Mouse (Mus musculus): ENCODE data around the gene Gabrg3.

Gabrg3 gene

DNA sequence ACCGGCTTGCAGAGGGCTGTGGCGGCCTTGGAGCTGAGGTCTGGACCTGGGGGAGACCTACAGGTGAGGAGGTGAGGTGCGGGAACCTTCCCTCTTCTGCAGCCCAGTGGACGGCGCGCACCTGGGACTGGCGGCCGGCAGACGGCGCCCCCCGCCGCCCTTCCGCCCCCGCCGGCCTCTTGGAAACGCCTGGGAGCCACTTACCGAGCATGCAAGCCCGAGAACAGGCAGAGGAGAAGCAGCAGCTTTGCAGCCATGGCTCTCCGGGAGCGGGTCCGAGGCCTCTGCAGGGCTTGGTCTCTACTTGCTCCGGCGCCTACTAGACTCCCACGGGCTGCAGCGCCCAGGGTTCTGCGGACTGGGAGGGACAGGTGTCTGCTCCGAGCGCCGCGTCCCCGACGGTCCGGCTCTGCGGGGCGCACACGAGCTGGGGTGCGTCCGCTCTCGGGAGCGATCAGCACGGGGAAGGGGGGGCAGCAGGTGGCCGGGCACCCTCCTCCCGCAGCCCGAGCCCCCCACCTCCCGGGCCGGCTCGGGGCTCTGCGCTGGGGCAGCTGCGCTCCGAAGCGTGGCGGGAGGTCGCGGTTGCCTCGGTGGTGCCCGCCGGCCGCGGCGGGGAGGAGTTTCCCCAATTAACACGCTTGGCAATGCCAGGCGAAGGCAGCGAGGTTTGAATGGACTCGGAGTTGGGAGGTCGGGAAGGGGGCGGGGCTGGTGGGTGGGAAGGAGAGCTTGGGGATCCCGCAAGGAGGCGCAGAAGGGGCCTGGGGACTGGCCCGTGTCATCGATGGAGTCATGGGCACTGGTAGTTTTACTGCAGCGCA, at the start of gene Gabrg3:
Gene Gabrg3 (minus strand): TSS at position 672 of the 824 bp plus-strand sequence.
- peak; percentile 24 to 45 for DNase-seq (ENCODE audit: low spot score in 2 of 2)

DNA sequence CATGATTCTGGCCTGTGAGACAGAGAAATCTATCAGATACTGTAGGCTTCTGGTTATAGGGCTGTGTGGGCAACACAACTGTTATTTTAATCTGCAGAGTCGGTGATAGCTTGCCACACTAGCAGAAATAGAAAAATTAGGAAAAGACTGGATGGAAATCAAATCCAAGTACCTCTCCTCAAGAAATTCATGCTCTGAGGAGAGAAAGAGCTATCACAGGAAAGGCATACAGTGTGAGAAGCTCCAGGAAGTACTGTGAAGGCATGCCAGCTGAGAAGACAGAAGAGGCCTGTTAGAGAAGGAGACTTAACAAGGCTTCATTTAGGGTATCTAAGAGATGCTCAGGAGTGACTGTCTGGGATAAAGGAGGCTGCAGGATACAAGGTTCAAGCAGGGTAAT, 35.7 kb upstream of the Gabrg3 start:
- no peak for DNase-seq (ENCODE audit: low spot score in 2 of 2)

DNA sequence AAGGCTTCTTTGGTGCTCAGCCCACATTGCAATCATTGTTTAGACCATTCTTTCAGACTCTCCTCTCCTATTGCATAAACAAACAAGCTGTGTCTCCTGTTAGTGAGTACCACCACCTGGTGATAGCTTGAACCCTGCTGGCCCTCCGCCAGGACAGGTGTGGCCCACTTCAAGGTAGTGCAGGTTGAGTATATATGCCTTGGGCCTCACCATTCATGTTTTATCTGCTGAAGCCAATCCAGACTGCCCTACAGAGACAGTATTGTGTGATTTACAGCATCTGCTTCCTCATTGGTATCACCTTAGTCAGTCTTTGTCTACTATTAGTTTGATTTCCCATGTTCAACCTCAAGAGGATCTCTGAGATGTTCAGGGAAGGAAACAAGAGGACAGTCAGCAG, 34.1 kb upstream of the Gabrg3 start:
- no peak for DNase-seq (ENCODE audit: low spot score in 2 of 2)

DNA sequence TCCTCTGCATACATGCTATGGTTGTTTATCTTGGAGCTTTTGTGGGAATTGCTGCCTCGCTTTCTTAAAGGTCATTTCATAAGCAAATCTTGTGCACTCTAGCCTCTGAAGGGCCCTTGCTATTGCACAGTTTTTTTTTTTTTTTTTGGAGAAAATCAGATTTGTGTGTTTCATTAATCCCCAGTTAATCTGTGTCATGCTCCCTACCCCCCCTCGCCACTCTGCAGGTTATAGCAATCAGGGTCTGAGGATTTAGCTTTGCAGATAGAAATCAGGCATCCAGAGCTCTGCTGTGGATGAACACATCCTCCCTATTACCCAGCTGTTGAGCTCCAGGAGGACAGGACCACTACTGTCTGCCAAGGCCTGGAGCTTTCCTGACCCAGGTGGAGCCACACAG, 32.4 kb upstream of the Gabrg3 start, which contains the start of gene Gabrb3:
Gene Gabrb3 (plus strand): TSS at position 301 of the 400 bp plus-strand sequence.
- DNase-seq (ENCODE audit: low spot score in 2 of 2) = no peak

DNA sequence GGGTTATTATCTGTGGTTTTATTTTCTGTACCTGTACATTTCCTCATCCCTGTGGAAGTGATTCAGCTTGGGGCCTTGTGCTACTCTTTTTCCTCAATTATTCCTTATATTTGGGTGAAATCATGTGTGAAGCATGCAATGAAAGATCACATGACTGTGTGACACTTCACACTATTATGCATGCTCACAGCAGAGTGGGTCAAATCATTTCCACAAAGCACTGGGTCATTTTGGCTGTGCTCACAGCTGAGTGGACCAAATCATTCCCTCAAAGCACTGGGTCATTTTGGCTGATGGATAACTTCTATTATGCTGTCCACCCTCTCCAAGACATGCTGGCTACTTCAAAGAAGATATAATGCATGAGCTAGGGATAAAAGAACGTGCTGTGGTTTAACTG, 25.9 kb upstream of the Gabrg3 start:
- no peak for DNase-seq (ENCODE audit: low spot score in 2 of 2)

DNA sequence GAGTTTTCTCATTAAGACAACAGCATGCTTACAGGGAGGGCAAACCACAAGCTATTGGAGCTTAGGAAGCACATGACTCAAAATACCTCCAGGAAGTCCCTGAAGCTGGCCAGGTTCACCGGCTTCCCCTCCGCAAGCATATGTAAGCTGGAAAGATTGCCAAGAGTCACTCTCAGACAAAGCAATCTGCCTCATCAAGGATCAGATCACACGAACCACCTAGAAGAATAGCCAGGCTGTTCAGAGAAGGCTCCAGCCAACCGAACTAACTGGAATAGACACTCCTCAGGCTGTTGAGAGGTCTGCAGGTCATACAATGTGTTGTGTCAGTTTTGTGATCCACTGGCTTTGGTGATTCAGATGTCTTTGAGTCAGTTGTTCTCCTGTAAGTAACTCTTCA, 24.2 kb upstream of the Gabrg3 start:
- DNase-seq (ENCODE audit: low spot score in 2 of 2) = no peak

DNA sequence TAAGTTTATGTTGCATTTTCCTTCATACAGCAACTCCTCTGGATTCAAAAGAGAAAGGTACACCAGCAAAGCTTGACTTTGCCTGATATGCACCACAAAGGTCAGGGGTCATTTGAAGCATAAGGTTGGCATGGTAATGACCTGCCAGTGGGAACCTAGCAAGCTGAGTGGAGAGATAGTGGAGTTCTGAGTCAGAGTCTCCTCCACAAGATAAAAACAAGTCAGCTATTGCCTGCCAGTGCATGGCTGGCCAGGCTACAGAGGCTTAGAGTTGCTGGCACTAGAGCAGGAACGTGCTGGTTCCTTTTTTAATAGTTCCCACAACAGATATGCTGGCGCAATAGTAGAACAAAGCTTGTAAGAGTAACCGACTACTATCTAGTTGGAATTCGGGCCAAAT, 6.6 kb upstream of the Gabrg3 start:
- DNase-seq (ENCODE audit: low spot score in 2 of 2) = no peak

DNA sequence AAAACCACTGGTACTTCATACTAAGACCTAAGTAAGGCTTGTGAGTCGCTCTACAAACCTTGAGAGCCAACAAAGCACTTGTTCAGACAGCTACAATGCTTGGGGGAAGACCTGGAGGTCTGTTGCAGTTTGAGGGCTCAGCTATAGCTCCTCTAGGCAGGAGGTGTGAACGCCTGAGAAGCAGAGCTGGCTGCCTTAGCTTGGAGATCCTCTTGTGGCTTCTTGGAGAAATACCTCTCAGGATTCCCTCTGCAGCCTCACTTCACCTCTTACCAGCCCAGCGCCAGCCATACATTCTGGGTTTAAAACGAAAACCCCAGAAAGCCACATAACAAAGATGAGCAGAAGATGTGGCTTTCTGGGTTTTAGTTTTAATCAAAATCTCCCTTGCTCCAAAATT, 3.1 kb upstream of the Gabrg3 start:
- DNase-seq (ENCODE audit: low spot score in 2 of 2) = peak; percentile 18

DNA sequence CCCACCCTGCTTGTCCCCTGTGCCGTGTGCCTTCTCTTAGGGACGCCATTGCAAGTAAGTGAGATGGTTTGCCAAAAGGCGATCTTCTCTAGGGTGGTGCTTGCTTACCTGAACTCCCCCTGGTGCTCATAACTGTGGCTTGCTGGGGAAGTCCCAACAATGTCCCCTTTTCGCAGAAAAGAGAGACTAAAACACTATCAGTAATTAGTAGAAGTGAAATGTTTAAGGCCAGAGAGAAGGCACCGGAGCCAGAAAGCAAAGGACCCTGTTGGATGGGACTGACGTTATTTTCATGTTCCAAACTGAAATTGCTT, 310 bp upstream of the Gabrg3 start:
- no peak for DNase-seq (ENCODE audit: low spot score in 2 of 2)

DNA sequence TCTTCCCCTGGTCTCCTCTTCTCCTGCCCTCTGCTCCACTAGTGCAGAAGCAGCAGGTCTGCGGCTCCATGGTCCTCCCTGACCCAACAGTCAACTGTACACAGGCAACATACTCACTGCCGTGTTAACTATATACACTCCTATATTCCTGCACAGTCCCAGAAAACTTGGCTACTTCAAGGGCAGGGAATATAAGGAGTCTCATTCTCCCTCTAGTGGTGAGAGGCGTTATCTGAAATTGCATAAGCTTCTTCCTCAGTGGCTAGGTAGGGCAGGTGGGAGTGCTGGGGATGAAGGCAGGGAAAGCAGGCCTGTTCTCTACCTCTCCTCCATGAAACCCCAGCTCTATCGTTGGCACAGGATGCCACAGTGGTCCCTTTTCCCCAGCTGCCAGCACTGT, 2.9 kb downstream of the Gabrg3 start:
- DNase-seq (ENCODE audit: low spot score in 2 of 2) = peak; percentile 12 to 21

DNA sequence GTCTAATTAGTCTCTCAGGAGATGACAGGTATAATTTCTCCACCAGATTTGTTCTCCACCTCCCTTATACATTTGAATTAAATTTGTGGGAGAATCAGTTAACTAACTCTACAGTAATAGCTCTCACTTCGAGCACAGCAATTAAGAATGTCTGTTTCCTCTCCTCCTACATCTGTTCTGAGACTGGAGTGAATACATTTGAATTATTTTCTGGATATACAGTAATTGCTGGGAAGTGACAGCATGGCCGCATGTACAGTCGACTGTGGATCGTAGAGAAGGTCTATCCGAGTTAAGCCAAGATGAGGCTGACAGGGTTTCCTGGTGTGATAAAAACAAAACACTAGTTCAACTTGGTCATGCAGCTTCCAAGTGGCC, 21.0 kb downstream of the Gabrg3 start:
- no peak for DNase-seq (ENCODE audit: low spot score in 2 of 2)

DNA sequence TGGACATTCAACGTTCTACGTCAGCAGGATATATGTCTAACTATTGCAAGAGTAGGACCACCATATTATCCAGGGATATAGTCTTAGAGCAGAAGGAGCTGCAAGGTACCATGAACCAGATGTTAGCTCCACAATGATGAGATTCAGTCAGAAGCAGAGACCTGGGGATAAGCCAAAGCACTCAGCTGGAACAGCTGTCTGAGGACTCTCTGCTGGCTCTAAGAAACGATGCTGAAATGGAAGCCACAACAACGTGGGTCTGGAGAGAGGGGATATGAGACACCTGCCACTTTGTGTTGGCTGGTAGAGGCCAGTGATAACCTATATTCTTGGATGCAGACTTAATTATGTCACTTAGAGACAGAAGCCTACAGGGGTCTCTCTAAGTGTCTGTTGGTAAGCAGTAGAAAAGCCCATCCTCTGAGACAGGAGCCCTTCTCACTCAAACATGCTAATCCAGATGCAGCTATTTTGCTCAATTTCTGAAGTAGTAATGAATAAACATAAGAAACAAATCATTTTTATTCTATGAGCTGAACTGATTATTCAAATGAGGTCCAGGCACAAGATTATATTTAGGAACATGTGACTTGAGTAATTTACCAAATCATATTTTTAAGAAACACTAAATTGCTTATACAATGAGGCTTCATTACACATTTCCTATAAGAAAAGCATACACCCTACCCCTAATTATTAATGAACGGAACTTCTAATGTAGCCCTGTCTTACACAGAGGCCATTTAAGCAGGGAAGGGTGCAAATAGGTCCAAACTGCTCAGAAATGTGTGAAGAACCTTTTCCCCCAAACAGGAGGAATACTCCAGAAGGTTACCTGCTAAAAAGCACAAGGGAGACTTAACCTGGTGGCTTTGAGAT, 21.6 kb downstream of the Gabrg3 start:
- DNase-seq (ENCODE audit: low spot score in 2 of 2) = no peak

DNA sequence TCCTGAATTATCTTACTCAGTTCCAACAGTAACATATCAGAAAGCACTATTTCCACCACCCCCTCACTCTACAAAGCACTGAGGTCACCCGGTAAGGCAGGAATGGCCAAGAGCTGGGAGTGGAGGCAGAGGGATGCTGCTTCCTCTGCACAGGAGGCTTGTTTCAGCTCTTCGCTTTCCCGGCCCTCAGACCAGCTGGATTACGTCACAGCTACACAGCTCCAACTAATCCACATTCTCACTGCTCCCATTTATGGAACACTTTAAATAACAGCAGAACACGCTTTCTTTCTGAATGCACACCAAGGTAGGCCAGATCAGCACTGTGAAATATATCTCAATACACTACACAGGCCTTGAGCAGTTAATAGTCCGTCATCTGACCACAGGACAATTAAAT, 23.2 kb downstream of the Gabrg3 start:
- no peak for DNase-seq (ENCODE audit: low spot score in 2 of 2)

DNA sequence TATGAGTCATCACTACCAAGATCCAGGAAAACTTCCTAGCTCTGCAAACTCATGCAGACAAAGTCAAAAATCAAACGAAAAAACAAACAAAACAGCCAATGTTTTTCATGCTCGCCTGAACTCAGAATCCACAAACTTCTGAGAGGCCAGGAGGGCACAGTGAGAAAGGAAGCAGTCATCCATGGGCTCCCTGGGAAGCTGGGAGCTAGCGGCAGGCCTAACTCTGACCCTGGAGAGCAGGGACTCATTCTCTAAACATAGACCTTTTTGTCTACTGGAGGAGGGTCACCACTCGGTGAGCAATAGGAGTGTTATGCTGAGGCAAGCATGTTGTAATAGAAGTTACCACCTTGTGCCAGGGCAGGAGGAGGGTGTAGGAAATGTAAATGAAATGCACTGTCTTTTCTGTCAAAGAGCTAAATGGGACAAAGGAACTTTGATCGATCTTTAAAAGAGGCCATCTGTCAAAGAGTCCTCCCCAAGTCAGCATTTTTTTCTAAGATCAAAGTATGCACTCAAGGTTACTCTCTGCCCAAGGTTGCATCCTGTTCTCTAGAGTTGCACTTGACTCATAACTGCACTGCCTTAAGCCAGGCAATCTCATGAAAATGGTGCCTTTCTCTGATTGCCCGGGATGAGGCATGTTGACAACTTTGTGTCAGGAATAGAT, 29.0 kb downstream of the Gabrg3 start:
- no peak for DNase-seq (ENCODE audit: low spot score in 2 of 2)

DNA sequence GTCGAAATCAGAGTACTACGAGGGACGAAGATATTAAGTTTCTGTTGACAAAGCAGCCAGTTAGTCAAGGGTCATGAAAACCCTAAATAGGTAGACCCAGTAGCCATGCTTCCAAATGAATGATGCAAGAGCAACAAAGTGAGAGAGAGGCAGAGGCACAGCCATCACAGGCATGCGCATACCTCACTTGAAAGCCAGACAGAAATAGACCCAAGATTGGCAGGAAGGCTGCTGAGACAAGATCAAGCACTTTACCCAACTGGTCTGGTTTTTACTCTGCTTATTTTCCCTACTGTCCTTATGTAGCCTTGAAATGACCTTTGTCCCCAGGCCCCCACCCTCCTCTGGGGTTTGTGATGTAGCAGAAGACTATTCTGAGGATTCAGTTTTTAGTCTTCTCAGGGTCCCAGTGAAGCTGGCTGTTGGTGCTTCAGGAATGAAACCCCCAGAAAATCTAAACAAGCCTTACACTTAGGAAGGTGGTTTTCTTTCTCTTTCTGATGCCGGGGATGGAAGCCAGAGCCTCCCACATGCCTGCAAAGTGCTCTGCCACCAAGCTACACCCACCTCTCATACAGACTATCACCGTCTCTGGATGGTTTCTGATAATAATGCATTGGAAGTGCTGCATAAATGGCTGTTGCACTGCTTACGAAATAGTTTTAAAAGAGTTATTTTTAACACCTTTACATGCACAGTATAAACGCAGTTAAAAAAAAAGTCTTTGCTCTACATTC, 30.3 kb downstream of the Gabrg3 start:
- DNase-seq (ENCODE audit: low spot score in 2 of 2) = no peak

DNA sequence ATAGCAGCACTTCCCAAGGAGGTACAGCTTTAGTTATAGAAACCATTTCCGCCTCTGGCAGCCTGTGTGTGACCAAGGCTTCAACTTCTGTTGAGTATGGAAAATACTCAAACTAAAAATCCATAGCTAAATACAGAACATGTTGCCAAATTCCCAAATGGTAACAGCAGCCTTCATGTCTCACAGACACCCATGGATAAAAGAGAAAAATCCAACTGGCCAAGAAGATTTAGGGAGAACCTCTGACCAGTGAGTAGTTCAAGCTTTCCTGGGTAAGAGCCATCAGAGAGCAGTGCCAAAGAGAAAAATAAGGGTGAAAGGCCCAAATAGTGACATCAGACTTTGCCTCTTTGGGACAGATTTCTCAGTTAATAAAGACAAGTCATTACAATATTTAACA, 38.2 kb downstream of the Gabrg3 start:
- DNase-seq (ENCODE audit: low spot score in 2 of 2) = no peak

DNA sequence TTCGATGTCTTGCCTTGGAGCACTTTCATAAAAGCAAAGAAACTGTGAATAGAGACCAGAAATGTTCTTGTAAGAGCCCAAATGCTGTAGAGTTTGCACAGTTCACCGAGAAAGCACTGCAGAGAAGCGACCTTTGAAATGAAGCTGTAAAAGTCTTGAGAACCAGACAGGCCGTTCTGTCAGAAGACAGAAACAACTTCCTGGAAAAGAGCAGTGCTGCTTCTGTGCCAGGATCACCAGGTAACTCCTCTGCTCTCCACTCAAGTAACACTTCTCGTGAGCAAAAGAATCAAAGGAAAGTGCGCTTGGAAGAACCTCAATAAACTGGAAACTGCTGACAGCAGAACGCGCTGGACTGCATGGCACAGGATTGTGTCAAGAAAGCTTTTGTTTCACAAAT, 45.1 kb downstream of the Gabrg3 start:
- DNase-seq (ENCODE audit: low spot score in 2 of 2) = no peak

DNA sequence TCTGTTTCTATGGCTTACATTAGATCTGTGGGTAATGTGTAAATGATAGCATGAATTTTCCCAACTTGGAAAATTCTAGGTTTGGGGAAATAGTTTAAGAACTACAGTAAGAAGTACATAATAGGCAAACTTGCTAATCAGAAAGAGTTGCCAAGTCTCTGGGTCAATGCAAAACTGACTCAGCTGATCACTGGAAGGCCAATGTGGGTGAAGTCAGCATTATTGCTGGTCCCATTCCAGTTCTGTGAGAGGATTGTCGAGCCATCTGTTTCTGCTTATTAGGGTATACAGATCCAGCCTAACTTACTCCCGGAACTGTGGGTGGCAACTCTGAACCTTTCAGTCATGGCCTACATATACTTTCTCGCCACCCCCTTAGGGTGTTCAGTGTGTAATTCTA, 55.8 kb downstream of the Gabrg3 start:
- no peak for DNase-seq (ENCODE audit: low spot score in 2 of 2)

DNA sequence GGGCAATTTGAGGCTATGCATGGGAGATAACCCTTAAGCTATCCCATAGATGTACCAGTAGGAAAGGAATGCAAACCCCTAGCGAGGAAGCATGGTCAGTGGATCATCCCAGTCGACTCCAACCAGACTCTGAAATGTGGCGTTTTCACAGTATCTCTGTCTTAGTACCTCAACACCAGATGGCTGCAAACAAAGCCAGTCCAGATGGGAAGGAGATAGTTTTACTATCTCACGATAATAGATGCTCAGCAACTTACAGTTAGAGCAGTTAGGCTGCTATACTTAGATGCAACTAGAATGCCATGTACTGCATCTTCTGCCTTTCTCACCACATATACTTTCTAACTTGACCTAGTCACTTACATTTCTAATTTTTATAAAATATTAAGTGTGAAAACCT, 56.7 kb downstream of the Gabrg3 start:
- DNase-seq (ENCODE audit: low spot score in 2 of 2) = no peak

DNA sequence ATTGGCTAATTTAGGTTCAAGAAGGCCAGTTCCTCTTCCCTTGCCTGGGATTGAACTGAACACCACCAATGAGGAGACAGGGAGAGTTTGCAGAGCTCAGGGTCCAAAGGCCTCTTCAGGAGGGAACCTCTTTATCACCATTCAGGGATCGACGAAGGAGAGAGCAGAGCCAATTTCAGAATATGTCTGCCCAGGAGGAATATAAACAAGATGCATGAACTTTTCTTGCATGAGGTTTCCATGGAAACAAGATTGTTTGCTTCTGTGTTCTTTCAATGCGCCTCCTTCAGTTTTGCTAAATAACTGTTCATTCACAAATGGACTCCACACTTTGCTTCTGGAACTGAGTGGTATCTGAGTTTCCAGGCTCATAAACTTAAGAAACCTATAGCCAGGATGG, 62.5 kb downstream of the Gabrg3 start:
- DNase-seq (ENCODE audit: low spot score in 2 of 2) = no peak

DNA sequence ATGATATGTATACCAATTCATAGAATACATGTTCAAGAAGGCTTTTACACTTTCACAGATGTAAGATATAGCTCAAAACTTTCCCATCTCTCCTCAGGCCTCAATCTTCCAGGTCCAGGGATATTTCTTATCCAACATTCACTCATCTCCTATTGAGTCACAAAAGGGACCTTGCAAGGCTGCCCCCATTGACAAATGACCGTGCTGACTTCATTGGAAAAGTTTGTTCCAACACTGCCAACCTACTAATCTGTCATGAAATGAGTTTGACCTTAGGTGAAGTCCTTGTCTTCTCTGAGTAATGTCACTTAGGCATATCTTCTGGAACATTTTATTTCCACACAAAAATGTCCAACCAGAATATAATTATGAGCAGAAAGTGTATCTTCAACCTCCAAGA, 64.9 kb downstream of the Gabrg3 start:
- DNase-seq (ENCODE audit: low spot score in 2 of 2) = no peak

DNA sequence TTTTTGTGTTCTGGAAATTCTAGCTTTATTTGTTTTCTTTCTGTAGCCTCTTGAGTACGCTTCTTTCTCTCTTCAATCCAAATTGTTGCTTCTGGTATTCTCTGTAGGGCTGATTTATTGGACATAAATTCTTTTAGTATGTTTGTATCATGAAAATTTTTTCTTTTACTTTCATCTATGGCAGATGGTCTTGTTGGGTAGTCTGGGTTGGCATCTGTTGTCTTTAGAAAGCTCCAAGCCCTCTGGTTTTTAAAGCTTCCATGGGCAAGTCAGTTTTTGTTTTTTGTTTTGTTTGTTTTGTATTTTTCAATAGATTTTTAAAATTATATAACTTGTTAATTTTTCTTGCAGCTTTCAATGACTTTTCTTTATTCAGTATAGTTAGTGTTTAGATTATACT, 72.0 kb downstream of the Gabrg3 start:
- no peak for DNase-seq (ENCODE audit: low spot score in 2 of 2)

Data from frontal cortex, postnatal 10 days (tissue).